In genomic region chr13:45483215-45483614, GRCm38 (mm10) we compare ENCODE assay signal across 14 mouse cellular contexts.
"Had no signal": no experiment of that assay in that cellular context is flagged by ENCODE, and none has a peak within 500 bp of the region (broad histone marks: within the 10 kb centered on the region; RNA-seq: fewer than 3 reads in every experiment).

No protein-coding gene starts in this region.

- H3K4me2 ChIP-seq: intestine, embryonic 15.5 days; limb, embryonic 12.5 days; limb, embryonic 15.5 days; liver, embryonic 12.5 days; liver, embryonic 15.5 days; midbrain, embryonic 11.5 days had no signal

- H3K9me3 ChIP-seq: intestine, embryonic 15.5 days; limb, embryonic 15.5 days had no signal

- H3K36me3 ChIP-seq: intestine, embryonic 15.5 days; limb, embryonic 12.5 days; limb, embryonic 15.5 days; liver, embryonic 12.5 days; liver, embryonic 15.5 days had no signal

- H3K27me3 ChIP-seq: intestine, embryonic 15.5 days; limb, embryonic 12.5 days; limb, embryonic 15.5 days; liver, embryonic 12.5 days had no signal

- DNase-seq: left cerebral cortex, postnatal 4 days; lung, adult 2 months; lung, postnatal 14 days; lung, postnatal 4 days; midbrain, embryonic 14.5 days; thymus, adult 2 months; thymus, postnatal 25 days had no signal

- H3K9ac ChIP-seq: intestine, embryonic 15.5 days; limb, embryonic 12.5 days; limb, embryonic 15.5 days; liver, embryonic 12.5 days; liver, embryonic 15.5 days had no signal

- ATAC-seq: intestine, embryonic 15.5 days; liver, embryonic 12.5 days had no signal

- H3K4me1 ChIP-seq: intestine, embryonic 15.5 days; limb, embryonic 12.5 days; limb, embryonic 15.5 days had no signal

- H3K27ac ChIP-seq: intestine, embryonic 15.5 days; kidney, postnatal 0 days; limb, embryonic 12.5 days; limb, embryonic 15.5 days; liver, embryonic 12.5 days; liver, embryonic 15.5 days had no signal

- H3K4me3 ChIP-seq: intestine, embryonic 15.5 days; limb, embryonic 12.5 days; limb, embryonic 15.5 days; liver, embryonic 12.5 days; liver, embryonic 15.5 days had no signal
